Mouse (Mus musculus): ENCODE results near the gene Rab22a. TPM values are rescaled to one million over a fixed set of nuclear protein-coding genes. Genes with fewer than 3 reads are reported as not detected.
"Not testable (repeated sequence)": the region's sequence is repeated elsewhere in the genome, so short reads cannot be mapped to it uniquely, and the experiment has no call there.

Rab22a gene
- polyA plus RNA-seq, 1 experiment from 2014 or later: 33.0 TPM

GRCm38 (mm10) chr2:173716966-173717365 lies 57.4 kb downstream of the Rab22a start:
- H3K9ac ChIP-seq (ENCODE audit: low read length): no peak overlapping the region
- DNase-seq (ENCODE audit: low spot score) (no peak), ATAC-seq (replicated peaks; ENCODE audit: low FRiP score, low TSS enrichment, low read depth) (no peak)
- no peak overlapping the region for H3K4me3 ChIP-seq (ENCODE audit: low read depth, low read length)
- peaks cover 9% of the 10 kb centered on the region for H3K4me1 ChIP-seq (replicated peaks; ENCODE audit: control insufficient read depth, insufficient read depth, low read length)
- H3K4me2 ChIP-seq (ENCODE audit: low read length): no peak overlapping the region
- H3K27ac ChIP-seq (ENCODE audit: low read depth): no peak overlapping the region
- 88% methylated on average over 5 of the region's 5 CpGs for WGBS
- no peaks in the 10 kb centered on the region for H3K36me3 ChIP-seq (ENCODE audit: control insufficient read depth, insufficient read depth, low read length)
- H3K9me3 ChIP-seq (ENCODE audit: control insufficient read depth, low read length): no peaks in the 10 kb centered on the region
- no peaks in the 10 kb centered on the region for H3K27me3 ChIP-seq (replicated peaks; ENCODE audit: control insufficient read depth, insufficient read depth, low read length)

- not testable (repeated sequence) for DNase-seq (ENCODE audit: low spot score); H3K27ac ChIP-seq (ENCODE audit: low read depth); H3K9ac ChIP-seq (ENCODE audit: low read length); H3K9me3 ChIP-seq (ENCODE audit: control insufficient read depth, low read length); H3K36me3 ChIP-seq (ENCODE audit: control insufficient read depth, insufficient read depth, low read length); H3K4me2 ChIP-seq (ENCODE audit: low read length); H3K4me3 ChIP-seq (ENCODE audit: low read depth, low read length); H3K4me1 ChIP-seq (replicated peaks; ENCODE audit: control insufficient read depth, insufficient read depth, low read length); ATAC-seq (replicated peaks; ENCODE audit: low FRiP score, low TSS enrichment, low read depth); H3K27me3 ChIP-seq (replicated peaks; ENCODE audit: control insufficient read depth, insufficient read depth, low read length)
- WGBS: 85% methylated on average over 5 of the region's 7 CpGs
Measured at GRCm38 (mm10) chr2:173719115-173719514, 59.6 kb downstream of the Rab22a start, which contains the start of gene 1700010B08Rik. Gene 1700010B08Rik, plus strand, starts transcription at chr2:173719415.

GRCm38 (mm10) chr2:173722251-173722857 lies 62.8 kb downstream of the Rab22a start:
- DNase-seq (ENCODE audit: low spot score): no peak
- 34% methylated on average over 11 of the region's 11 CpGs for WGBS
- Histone ChIP-seq H3K4me2 (ENCODE audit: low read length) (no peak overlapping the region), H3K36me3 (ENCODE audit: control insufficient read depth, insufficient read depth, low read length) (no peaks in the 10 kb centered on the region), H3K27me3 (replicated peaks; ENCODE audit: control insufficient read depth, insufficient read depth, low read length) (no peaks in the 10 kb centered on the region), H3K4me1 (replicated peaks; ENCODE audit: control insufficient read depth, insufficient read depth, low read length) (peaks cover 13% of the 10 kb centered on the region), H3K27ac (ENCODE audit: low read depth) (no peak overlapping the region), H3K9ac (ENCODE audit: low read length) (no peak overlapping the region), H3K4me3 (ENCODE audit: low read depth, low read length) (no peak overlapping the region), H3K9me3 (ENCODE audit: control insufficient read depth, low read length) (no peaks in the 10 kb centered on the region)
- no peak for ATAC-seq (replicated peaks; ENCODE audit: low FRiP score, low TSS enrichment, low read depth)

GRCm38 (mm10) chr2:173724382-173724781 lies 64.8 kb downstream of the Rab22a start:
- 0 out of 2 replicates have a peak, but pooled peaks cover 3% of the 10 kb centered on the region for H3K9me3 ChIP-seq (ENCODE audit: control insufficient read depth, low read length)

GRCm38 (mm10) chr2:173724940-173725807 lies 65.6 kb downstream of the Rab22a start:
- H3K4me3 ChIP-seq (ENCODE audit: low read depth, low read length): no peak overlapping the region
- 0 out of 2 replicates have a peak, but pooled peaks cover 3% of the 10 kb centered on the region for H3K9me3 ChIP-seq (ENCODE audit: control insufficient read depth, low read length)
- whole genome bisulfite sequencing: 66% methylated on average over 15 of the region's 15 CpGs
- no peak overlapping the region for H3K9ac ChIP-seq (ENCODE audit: low read length)
- no peak overlapping the region for H3K27ac ChIP-seq (ENCODE audit: low read depth)
- ATAC-seq (replicated peaks; ENCODE audit: low FRiP score, low TSS enrichment, low read depth): no peak
- H3K4me1 ChIP-seq (replicated peaks; ENCODE audit: control insufficient read depth, insufficient read depth, low read length): peaks cover 16% of the 10 kb centered on the region
- no peak for DNase-seq (ENCODE audit: low spot score)
- H3K4me2 ChIP-seq (ENCODE audit: low read length): no peak overlapping the region
- H3K36me3 ChIP-seq (ENCODE audit: control insufficient read depth, insufficient read depth, low read length): no peaks in the 10 kb centered on the region
- no peaks in the 10 kb centered on the region for H3K27me3 ChIP-seq (replicated peaks; ENCODE audit: control insufficient read depth, insufficient read depth, low read length)

More at GRCm38 (mm10) chr2:173724382-173724781, 64.8 kb downstream of the Rab22a start:
- DNase-seq (ENCODE audit: low spot score) (no peak), ATAC-seq (replicated peaks; ENCODE audit: low FRiP score, low TSS enrichment, low read depth) (no peak)
- no peaks in the 10 kb centered on the region for H3K36me3 ChIP-seq (ENCODE audit: control insufficient read depth, insufficient read depth, low read length)
- H3K27ac ChIP-seq (ENCODE audit: low read depth): no peak overlapping the region
- WGBS: 46% methylated on average over 14 of the region's 14 CpGs
- H3K4me1 ChIP-seq (replicated peaks; ENCODE audit: control insufficient read depth, insufficient read depth, low read length): peaks cover 13% of the 10 kb centered on the region
- H3K9ac ChIP-seq (ENCODE audit: low read length): no peak overlapping the region
- H3K4me2 ChIP-seq (ENCODE audit: low read length): no peak overlapping the region
- H3K27me3 ChIP-seq (replicated peaks; ENCODE audit: control insufficient read depth, insufficient read depth, low read length): no peaks in the 10 kb centered on the region
- H3K4me3 ChIP-seq (ENCODE audit: low read depth, low read length): no peak overlapping the region

- no peak for ATAC-seq (replicated peaks; ENCODE audit: low FRiP score, low TSS enrichment, low read depth)
- Histone ChIP-seq H3K4me2 (ENCODE audit: low read length) (no peak overlapping the region), H3K27ac (ENCODE audit: low read depth) (no peak overlapping the region), H3K27me3 (replicated peaks; ENCODE audit: control insufficient read depth, insufficient read depth, low read length) (no peaks in the 10 kb centered on the region), H3K9ac (ENCODE audit: low read length) (no peak overlapping the region), H3K4me3 (ENCODE audit: low read depth, low read length) (no peak overlapping the region), H3K4me1 (replicated peaks; ENCODE audit: control insufficient read depth, insufficient read depth, low read length) (peaks cover 22% of the 10 kb centered on the region), H3K36me3 (ENCODE audit: control insufficient read depth, insufficient read depth, low read length) (no peaks in the 10 kb centered on the region), H3K9me3 (ENCODE audit: control insufficient read depth, low read length) (0 out of 2 replicates have a peak, but pooled peaks cover 3% of the 10 kb centered on the region)
- no peak for DNase-seq (ENCODE audit: low spot score)
- WGBS: 93% methylated on average over 4 of the region's 4 CpGs
Measured at GRCm38 (mm10) chr2:173725819-173726218, 66.3 kb downstream of the Rab22a start.

GRCm38 (mm10) chr2:173730444-173730966 lies 70.9 kb downstream of the Rab22a start:
- H3K36me3 ChIP-seq (ENCODE audit: control insufficient read depth, insufficient read depth, low read length): no peaks in the 10 kb centered on the region
- H3K27me3 ChIP-seq (replicated peaks; ENCODE audit: control insufficient read depth, insufficient read depth, low read length): no peaks in the 10 kb centered on the region
- ATAC-seq (replicated peaks; ENCODE audit: low FRiP score, low TSS enrichment, low read depth) (peak; percentile 81; the same call in 1 of the 2 replicates), DNase-seq (ENCODE audit: low spot score) (peak; percentile 73)
- no peak overlapping the region for H3K4me2 ChIP-seq (ENCODE audit: low read length)
- H3K4me1 ChIP-seq (replicated peaks; ENCODE audit: control insufficient read depth, insufficient read depth, low read length): peaks cover 12% of the 10 kb centered on the region
- no peak overlapping the region for H3K4me3 ChIP-seq (ENCODE audit: low read depth, low read length)
- H3K9me3 ChIP-seq (ENCODE audit: control insufficient read depth, low read length): 0 out of 2 replicates have a peak, but pooled peaks cover 3% of the 10 kb centered on the region
- 7% methylated on average over 9 of the region's 9 CpGs for WGBS
- H3K27ac ChIP-seq (ENCODE audit: low read depth): no peak overlapping the region
- no peak overlapping the region for H3K9ac ChIP-seq (ENCODE audit: low read length)

- DNase-seq (ENCODE audit: low spot score) (no peak), ATAC-seq (replicated peaks; ENCODE audit: low FRiP score, low TSS enrichment, low read depth) (no peak)
- no peak overlapping the region for H3K9ac ChIP-seq (ENCODE audit: low read length)
- WGBS: 63% methylated on average over 2 of the region's 2 CpGs
- H3K27me3 ChIP-seq (replicated peaks; ENCODE audit: control insufficient read depth, insufficient read depth, low read length): no peaks in the 10 kb centered on the region
- no peak overlapping the region for H3K4me2 ChIP-seq (ENCODE audit: low read length)
- H3K4me1 ChIP-seq (replicated peaks; ENCODE audit: control insufficient read depth, insufficient read depth, low read length): peaks cover 22% of the 10 kb centered on the region
- H3K4me3 ChIP-seq (ENCODE audit: low read depth, low read length): no peak overlapping the region
- no peak overlapping the region for H3K27ac ChIP-seq (ENCODE audit: low read depth)
- H3K36me3 ChIP-seq (ENCODE audit: control insufficient read depth, insufficient read depth, low read length): 0 out of 2 replicates have a peak, but pooled peaks cover 6% of the 10 kb centered on the region
- no peaks in the 10 kb centered on the region for H3K9me3 ChIP-seq (ENCODE audit: control insufficient read depth, low read length)
Measured at GRCm38 (mm10) chr2:173734426-173734825, 74.9 kb downstream of the Rab22a start.
